Mouse (Mus musculus) midbrain, embryonic 11.5 days (tissue): ENCODE measurements around the gene Sfrp5. TPM values are rescaled to one million over a fixed set of nuclear protein-coding genes. Genes with fewer than 3 reads are reported as not detected.

Experiments
- ATAC-seq: fragments of 200-750 bp; cut with Nextera tagmentation; 2 replicates; pipeline ENCODE4 v1.8.0; 2017; ENCODE audit warnings: moderate TSS enrichment, moderate library complexity; ENCODE audit not compliant: low FRiP score
- DNase-seq: peaks from one replicate; pipeline ENCODE4 v3.0.0; 2015; ENCODE audit warnings: low spot score; ENCODE audit errors: missing footprints
- H3K27ac ChIP-seq: fragments of 300-500 bp; sonication (generic); 2 replicates; pipeline ENCODE4 v1.5.1; 2014; ENCODE audit warnings: low read depth, low read length
- H3K27me3 ChIP-seq: fragments of 300-500 bp; sonication (generic); 2 replicates; pipeline ENCODE4 v1.6.1; 2014; ENCODE audit warnings: mild to moderate bottlenecking, low read length, moderate library complexity, mixed read lengths; ENCODE audit not compliant: control insufficient read depth, insufficient read depth
- H3K36me3 ChIP-seq: fragments of 300-500 bp; sonication (generic); 2 replicates; pipeline ENCODE4 v1.6.1; 2014; ENCODE audit warnings: mild to moderate bottlenecking, low read length, moderate library complexity, mixed read lengths; ENCODE audit not compliant: control insufficient read depth, insufficient read depth
- H3K4me1 ChIP-seq: fragments of 300-500 bp; sonication (generic); 2 replicates; pipeline ENCODE4 v1.6.1; 2014; ENCODE audit warnings: low read length; ENCODE audit not compliant: control insufficient read depth, insufficient read depth
- H3K4me2 ChIP-seq: fragments of 300-500 bp; sonication (generic); 2 replicates; pipeline ENCODE4 v1.6.1; 2014; ENCODE audit warnings: mild to moderate bottlenecking, moderate library complexity
- H3K4me3 ChIP-seq: fragments of 300-500 bp; sonication (generic); 2 replicates; pipeline ENCODE4 v1.5.1; 2014; ENCODE audit warnings: low read depth, low read length
- H3K9ac ChIP-seq: fragments of 300-500 bp; sonication (generic); 2 replicates; pipeline ENCODE4 v1.6.1; 2014; ENCODE audit warnings: low read length
- H3K9me3 ChIP-seq: fragments of 300-500 bp; sonication (generic); 2 replicates; pipeline ENCODE4 v1.6.1; 2016; ENCODE audit warnings: low read length; ENCODE audit not compliant: control insufficient read depth
- WGBS: fragments of 180-500 bp; shearing (Covaris S2); extraction: QIAGEN DNeasy Blood & Tissue Kit; methylation state at CpG from one replicate; pipeline ENCODE4 v1.1.7; 2014; 5-methylcytosine and 5-hydroxymethylcytosine counted together
- polyA plus RNA-seq: library from polyadenylated mRNA; unstranded; fragments of >200 nt; fragmentation: Nextera tagmentation; extraction: Ambion mirVana; gene quantifications from 2 replicates; pipeline ENCODE4 v1.2.1, GENCODE M21; 2014

Gene Sfrp5
- polyA plus RNA-seq, 1 experiment from 2014 or later = 0.14 TPM

GRCm38 (mm10) chr19:42230986-42231385 lies 28.9 kb upstream of the Sfrp5 start:
- DNase-seq (no peak), ATAC-seq (no peak)
- Histone ChIP-seq H3K36me3 (no peaks in the 10 kb centered on the region), H3K27me3 (no peaks in the 10 kb centered on the region), H3K4me2 (no peak overlapping the region), H3K4me1 (no peaks in the 10 kb centered on the region), H3K9ac (no peak overlapping the region), H3K27ac (no peak overlapping the region), H3K4me3 (no peak overlapping the region), H3K9me3 (no peaks in the 10 kb centered on the region)
- WGBS = 93% methylated on average over 13 of the region's 13 CpGs

- Histone ChIP-seq H3K27ac (no peak overlapping the region), H3K9me3 (no peaks in the 10 kb centered on the region), H3K4me3 (no peak overlapping the region), H3K36me3 (no peaks in the 10 kb centered on the region), H3K9ac (no peak overlapping the region), H3K4me1 (no peaks in the 10 kb centered on the region), H3K4me2 (no peak overlapping the region), H3K27me3 (no peaks in the 10 kb centered on the region)
- ATAC-seq (no peak), DNase-seq (no peak)
- WGBS = 79% methylated on average over 5 of the region's 5 CpGs
Measured at GRCm38 (mm10) chr19:42230288-42230568, 28.2 kb upstream of the Sfrp5 start.

- no peak overlapping the region for H3K4me2 ChIP-seq
- no peaks in the 10 kb centered on the region for H3K9me3 ChIP-seq
- WGBS = 86% methylated on average over 17 of the region's 17 CpGs
- H3K27ac ChIP-seq = no peak overlapping the region
- no peak overlapping the region for H3K4me3 ChIP-seq
- H3K36me3 ChIP-seq = no peaks in the 10 kb centered on the region
- H3K9ac ChIP-seq = no peak overlapping the region
- no peak for DNase-seq
- no peaks in the 10 kb centered on the region for H3K4me1 ChIP-seq
- no peak for ATAC-seq
- no peaks in the 10 kb centered on the region for H3K27me3 ChIP-seq
Measured at GRCm38 (mm10) chr19:42229499-42230287, 27.6 kb upstream of the Sfrp5 start.

GRCm38 (mm10) chr19:42226451-42226850 lies 24.4 kb upstream of the Sfrp5 start:
- 85% methylated on average over 10 of the region's 10 CpGs for WGBS
- H3K4me3 ChIP-seq = no peak overlapping the region
- DNase-seq (no peak), ATAC-seq (no peak)
- no peaks in the 10 kb centered on the region for H3K27me3 ChIP-seq
- H3K9ac ChIP-seq = no peak overlapping the region
- no peaks in the 10 kb centered on the region for H3K4me1 ChIP-seq
- no peak overlapping the region for H3K4me2 ChIP-seq
- no peaks in the 10 kb centered on the region for H3K36me3 ChIP-seq
- no peak overlapping the region for H3K27ac ChIP-seq
- H3K9me3 ChIP-seq = no peaks in the 10 kb centered on the region

GRCm38 (mm10) chr19:42217374-42217763 lies 15.3 kb upstream of the Sfrp5 start:
- Histone ChIP-seq H3K27ac (no peak overlapping the region), H3K4me3 (no peak overlapping the region), H3K4me2 (no peak overlapping the region), H3K9ac (no peak overlapping the region), H3K9me3 (no peaks in the 10 kb centered on the region), H3K4me1 (no peaks in the 10 kb centered on the region), H3K36me3 (no peaks in the 10 kb centered on the region), H3K27me3 (no peaks in the 10 kb centered on the region)
- ATAC-seq = no peak
- DNase-seq = peak; percentile 87
- WGBS = 17% methylated on average over 2 of the region's 2 CpGs

GRCm38 (mm10) chr19:42216699-42217373 lies 14.8 kb upstream of the Sfrp5 start:
- H3K4me2 ChIP-seq = no peak overlapping the region
- H3K9ac ChIP-seq = no peak overlapping the region
- no peaks in the 10 kb centered on the region for H3K27me3 ChIP-seq
- H3K4me1 ChIP-seq = no peaks in the 10 kb centered on the region
- DNase-seq = no peak
- no peaks in the 10 kb centered on the region for H3K9me3 ChIP-seq
- no peaks in the 10 kb centered on the region for H3K36me3 ChIP-seq
- H3K4me3 ChIP-seq = no peak overlapping the region
- WGBS = 76% methylated on average over 7 of the region's 7 CpGs
- H3K27ac ChIP-seq = no peak overlapping the region
- no peak for ATAC-seq

GRCm38 (mm10) chr19:42214601-42215000 lies 12.5 kb upstream of the Sfrp5 start:
- Histone ChIP-seq H3K9me3 (no peaks in the 10 kb centered on the region), H3K36me3 (no peaks in the 10 kb centered on the region), H3K4me2 (no peak overlapping the region), H3K9ac (no peak overlapping the region), H3K4me1 (no peaks in the 10 kb centered on the region), H3K4me3 (no peak overlapping the region), H3K27me3 (no peaks in the 10 kb centered on the region), H3K27ac (no peak overlapping the region)
- DNase-seq (no peak), ATAC-seq (no peak)
- WGBS = 68% methylated on average over 2 of the region's 2 CpGs

GRCm38 (mm10) chr19:42211936-42212335 lies 9.9 kb upstream of the Sfrp5 start:
- WGBS = 63% methylated on average over 8 of the region's 8 CpGs
- no peak overlapping the region for H3K27ac ChIP-seq

GRCm38 (mm10) chr19:42209976-42210375 lies 7.9 kb upstream of the Sfrp5 start:
- H3K27me3 ChIP-seq = no peaks in the 10 kb centered on the region
- ATAC-seq (no peak), DNase-seq (no peak)
- H3K36me3 ChIP-seq = no peaks in the 10 kb centered on the region
- H3K4me1 ChIP-seq = no peaks in the 10 kb centered on the region
- no peak overlapping the region for H3K9ac ChIP-seq
- H3K4me2 ChIP-seq = no peak overlapping the region
- H3K9me3 ChIP-seq = no peaks in the 10 kb centered on the region
- WGBS = 76% methylated on average over 6 of the region's 6 CpGs
- H3K27ac ChIP-seq = no peak overlapping the region
- no peak overlapping the region for H3K4me3 ChIP-seq

More at GRCm38 (mm10) chr19:42211936-42212335, 9.9 kb upstream of the Sfrp5 start:
- Histone ChIP-seq H3K4me1 (no peaks in the 10 kb centered on the region), H3K27me3 (no peaks in the 10 kb centered on the region), H3K9me3 (no peaks in the 10 kb centered on the region), H3K4me2 (no peak overlapping the region), H3K36me3 (no peaks in the 10 kb centered on the region), H3K4me3 (no peak overlapping the region), H3K9ac (no peak overlapping the region)
- ATAC-seq (no peak), DNase-seq (no peak)
